Mouse (Mus musculus) forebrain, embryonic 12.5 days (tissue): ENCODE data around the gene Tex14. TPM values are rescaled to one million over a fixed set of nuclear protein-coding genes. Genes with fewer than 3 reads are reported as not detected.
"Not testable (repeated sequence)": the region's sequence is repeated elsewhere in the genome, so short reads cannot be mapped to it uniquely, and the experiment has no call there.

ENCODE experiments used
- ATAC-seq: fragments of 200-750 bp; cut with Nextera tagmentation; 2 replicates; pipeline ENCODE4 v1.8.0; 2017; ENCODE audit warnings: moderate TSS enrichment; ENCODE audit not compliant: low FRiP score
- H3K27ac ChIP-seq: fragments of 300-500 bp; sonication (generic); 2 replicates; pipeline ENCODE4 v1.5.1; 2016; ENCODE audit warnings: mild to moderate bottlenecking
- H3K27me3 ChIP-seq: fragments of 300-500 bp; sonication (generic); 2 replicates; pipeline ENCODE4 v1.6.1; 2016; ENCODE audit warnings: mild to moderate bottlenecking
- H3K36me3 ChIP-seq: fragments of 300-500 bp; sonication (generic); replicated peaks from 2 replicates; pipeline ENCODE4 v1.6.1; 2016; ENCODE audit warnings: mild to moderate bottlenecking
- H3K4me1 ChIP-seq: fragments of 300-500 bp; sonication (generic); 2 replicates; pipeline ENCODE4 v1.6.1; 2016
- H3K4me2 ChIP-seq: fragments of 300-500 bp; sonication (generic); 2 replicates; pipeline ENCODE4 v1.6.1; 2016; ENCODE audit warnings: mild to moderate bottlenecking, moderate library complexity
- H3K4me3 ChIP-seq: fragments of 300-500 bp; sonication (generic); replicated peaks from 2 replicates; pipeline ENCODE4 v1.5.1; 2016; ENCODE audit warnings: mild to moderate bottlenecking
- H3K9ac ChIP-seq: fragments of 300-500 bp; sonication (generic); 2 replicates; pipeline ENCODE4 v1.6.1; 2016; ENCODE audit warnings: mild to moderate bottlenecking
- H3K9me3 ChIP-seq: fragments of 300-500 bp; sonication (generic); 2 replicates; pipeline ENCODE4 v1.6.1; 2016
- WGBS: fragments of 180-500 bp; shearing (Covaris S2); methylation state at CpG from one replicate; pipeline ENCODE4 v1.1.7; 2016; 5-methylcytosine and 5-hydroxymethylcytosine counted together
- polyA plus RNA-seq: library from polyadenylated mRNA; unstranded; fragments of >200 nt; fragmentation: Nextera tagmentation; extraction: Ambion mirVana; gene quantifications from 2 replicates; pipeline ENCODE4 v1.2.1, GENCODE M21; 2016

The Tex14 gene
- polyA plus RNA-seq, 1 experiment from 2014 or later = 0.42 TPM

- Histone ChIP-seq H3K27ac (0 out of 2 replicates have a peak overlapping the region, but pooled peaks have one; percentile 70), H3K27me3 (no peaks in the 10 kb centered on the region), H3K9me3 (no peaks in the 10 kb centered on the region), H3K9ac (no peak overlapping the region), H3K4me1 (peaks cover 13% of the 10 kb centered on the region), H3K36me3 (no peaks in the 10 kb centered on the region), H3K4me2 (no peak overlapping the region), H3K4me3 (no peak overlapping the region)
- no peak for ATAC-seq
- WGBS = 60% methylated on average over 2 of the region's 2 CpGs
Measured at GRCm38 (mm10) chr11:87428051-87428673, 23.3 kb downstream of the Tex14 start.

- 0 out of 2 replicates have a peak, but pooled peaks cover 8% of the 10 kb centered on the region for H3K4me1 ChIP-seq
- no peak for ATAC-seq
- H3K4me3 ChIP-seq = no peak overlapping the region
- no peak overlapping the region for H3K4me2 ChIP-seq
- no peak overlapping the region for H3K9ac ChIP-seq
- H3K27ac ChIP-seq = no peak overlapping the region
- no peaks in the 10 kb centered on the region for H3K9me3 ChIP-seq
- no peaks in the 10 kb centered on the region for H3K27me3 ChIP-seq
- WGBS = 88% methylated on average over 4 of the region's 4 CpGs
- H3K36me3 ChIP-seq = no peaks in the 10 kb centered on the region
Measured at GRCm38 (mm10) chr11:87429363-87429762, 24.5 kb downstream of the Tex14 start.

GRCm38 (mm10) chr11:87430374-87430773, 25.5 kb downstream of the Tex14 start:
- H3K36me3 ChIP-seq = no peaks in the 10 kb centered on the region
- H3K9ac ChIP-seq = no peak overlapping the region
- no peaks in the 10 kb centered on the region for H3K27me3 ChIP-seq
- no peak overlapping the region for H3K4me2 ChIP-seq
- ATAC-seq = no peak
- no peak overlapping the region for H3K27ac ChIP-seq
- no peak overlapping the region for H3K4me3 ChIP-seq
- no peaks in the 10 kb centered on the region for H3K9me3 ChIP-seq
- H3K4me1 ChIP-seq = 0 out of 2 replicates have a peak, but pooled peaks cover 8% of the 10 kb centered on the region
- WGBS = 78% methylated on average over 2 of the region's 2 CpGs

GRCm38 (mm10) chr11:87431813-87432212, 26.9 kb downstream of the Tex14 start:
- H3K27ac ChIP-seq, H3K4me2 ChIP-seq, H3K4me1 ChIP-seq, H3K27me3 ChIP-seq, H3K9me3 ChIP-seq, H3K9ac ChIP-seq, ATAC-seq, H3K4me3 ChIP-seq, H3K36me3 ChIP-seq: not testable (repeated sequence)
- WGBS = 89% methylated on average over 8 of the region's 8 CpGs

- WGBS = 76% methylated on average over 1 of the region's 1 CpGs
- Histone ChIP-seq H3K9me3 (no peaks in the 10 kb centered on the region), H3K4me3 (no peak overlapping the region), H3K27ac (no peak overlapping the region), H3K4me1 (0 out of 2 replicates have a peak, but pooled peaks cover 3% of the 10 kb centered on the region), H3K9ac (no peak overlapping the region), H3K4me2 (no peak overlapping the region), H3K27me3 (no peaks in the 10 kb centered on the region), H3K36me3 (no peaks in the 10 kb centered on the region)
- ATAC-seq = no peak
Measured at GRCm38 (mm10) chr11:87432447-87432846, 27.6 kb downstream of the Tex14 start.

- no peaks in the 10 kb centered on the region for H3K27me3 ChIP-seq
- ATAC-seq = no peak
- no peak overlapping the region for H3K27ac ChIP-seq
- no peaks in the 10 kb centered on the region for H3K9me3 ChIP-seq
- 0 out of 2 replicates have a peak, but pooled peaks cover 3% of the 10 kb centered on the region for H3K4me1 ChIP-seq
- 52% methylated on average over 6 of the region's 6 CpGs for WGBS
- no peak overlapping the region for H3K4me2 ChIP-seq
- H3K9ac ChIP-seq = no peak overlapping the region
- H3K4me3 ChIP-seq = no peak overlapping the region
- no peaks in the 10 kb centered on the region for H3K36me3 ChIP-seq
Measured at GRCm38 (mm10) chr11:87432933-87433669, 28.2 kb downstream of the Tex14 start.

GRCm38 (mm10) chr11:87435107-87435506, 30.2 kb downstream of the Tex14 start:
- H3K27ac ChIP-seq, H3K36me3 ChIP-seq, H3K9ac ChIP-seq, H3K4me3 ChIP-seq, H3K4me2 ChIP-seq, H3K27me3 ChIP-seq, ATAC-seq, H3K9me3 ChIP-seq, H3K4me1 ChIP-seq: not testable (repeated sequence)
- WGBS = 85% methylated on average over 2 of the region's 2 CpGs

GRCm38 (mm10) chr11:87436326-87437232, 31.7 kb downstream of the Tex14 start:
- H3K4me1 ChIP-seq = 0 out of 2 replicates have a peak, but pooled peaks cover 3% of the 10 kb centered on the region
- H3K9ac ChIP-seq = no peak overlapping the region
- H3K27me3 ChIP-seq = peaks cover 10% of the 10 kb centered on the region
- no peak for ATAC-seq
- no peak overlapping the region for H3K27ac ChIP-seq
- H3K9me3 ChIP-seq = no peaks in the 10 kb centered on the region
- 73% methylated on average over 5 of the region's 5 CpGs for WGBS
- H3K4me3 ChIP-seq = no peak overlapping the region
- no peaks in the 10 kb centered on the region for H3K36me3 ChIP-seq
- H3K4me2 ChIP-seq = no peak overlapping the region

- whole genome bisulfite sequencing = 89% methylated on average over 10 of the region's 10 CpGs
- Histone ChIP-seq H3K36me3 (no peaks in the 10 kb centered on the region), H3K27ac (no peak overlapping the region), H3K4me2 (no peak overlapping the region), H3K9me3 (no peaks in the 10 kb centered on the region), H3K4me3 (no peak overlapping the region), H3K9ac (no peak overlapping the region), H3K27me3 (peaks cover 17% of the 10 kb centered on the region), H3K4me1 (peaks cover 6% of the 10 kb centered on the region; the same call in 1 of the 2 replicates)
- ATAC-seq = no peak
Measured at GRCm38 (mm10) chr11:87439796-87440420, 35.0 kb downstream of the Tex14 start.

GRCm38 (mm10) chr11:87442643-87443372, 37.9 kb downstream of the Tex14 start:
- peak overlapping the region; percentile 44; the same call in 1 of the 2 replicates for H3K9ac ChIP-seq
- ATAC-seq = peak; percentile 98
- H3K36me3 ChIP-seq, H3K9me3 ChIP-seq, H3K4me1 ChIP-seq: not testable (repeated sequence)
- under 1% methylated on average over 33 of the region's 62 CpGs for WGBS
- H3K27me3 ChIP-seq = peaks cover 17% of the 10 kb centered on the region
- peak overlapping the region; percentile 33 for H3K4me3 ChIP-seq
- peak overlapping the region; percentile 53 for H3K4me2 ChIP-seq
- peak overlapping the region; percentile 62; the same call in 1 of the 2 replicates for H3K27ac ChIP-seq

- under 1% methylated on average over 5 of the region's 5 CpGs for WGBS
- H3K9ac ChIP-seq = no peak overlapping the region
- H3K27me3 ChIP-seq = peaks cover 17% of the 10 kb centered on the region
- H3K4me1 ChIP-seq = peaks cover 6% of the 10 kb centered on the region; the same call in 1 of the 2 replicates
- peak; percentile 34 for ATAC-seq
- H3K4me3 ChIP-seq = no peak overlapping the region
- no peaks in the 10 kb centered on the region for H3K9me3 ChIP-seq
- no peaks in the 10 kb centered on the region for H3K36me3 ChIP-seq
- H3K4me2 ChIP-seq = no peak overlapping the region
- H3K27ac ChIP-seq = peak overlapping the region; percentile 78
Measured at GRCm38 (mm10) chr11:87443373-87443883, 38.6 kb downstream of the Tex14 start.
